Mouse (Mus musculus) cerebellum, postnatal 36 days (tissue): ENCODE results near the gene Gale.
A peak's percentile ranks its signal among the peaks of the same experiment; 100 is the strongest.
"Not testable (repeated sequence)": the region's sequence is repeated elsewhere in the genome, so short reads cannot be mapped to it uniquely, and the experiment has no call there.

Source experiments
- DNase-seq, 2 experiments: peaks; one replicate each; pipeline ENCODE4 v3.0.0; 2021 to 2022; ENCODE audit warnings: mixed read lengths in 2 of 2

Gale gene

DNA sequence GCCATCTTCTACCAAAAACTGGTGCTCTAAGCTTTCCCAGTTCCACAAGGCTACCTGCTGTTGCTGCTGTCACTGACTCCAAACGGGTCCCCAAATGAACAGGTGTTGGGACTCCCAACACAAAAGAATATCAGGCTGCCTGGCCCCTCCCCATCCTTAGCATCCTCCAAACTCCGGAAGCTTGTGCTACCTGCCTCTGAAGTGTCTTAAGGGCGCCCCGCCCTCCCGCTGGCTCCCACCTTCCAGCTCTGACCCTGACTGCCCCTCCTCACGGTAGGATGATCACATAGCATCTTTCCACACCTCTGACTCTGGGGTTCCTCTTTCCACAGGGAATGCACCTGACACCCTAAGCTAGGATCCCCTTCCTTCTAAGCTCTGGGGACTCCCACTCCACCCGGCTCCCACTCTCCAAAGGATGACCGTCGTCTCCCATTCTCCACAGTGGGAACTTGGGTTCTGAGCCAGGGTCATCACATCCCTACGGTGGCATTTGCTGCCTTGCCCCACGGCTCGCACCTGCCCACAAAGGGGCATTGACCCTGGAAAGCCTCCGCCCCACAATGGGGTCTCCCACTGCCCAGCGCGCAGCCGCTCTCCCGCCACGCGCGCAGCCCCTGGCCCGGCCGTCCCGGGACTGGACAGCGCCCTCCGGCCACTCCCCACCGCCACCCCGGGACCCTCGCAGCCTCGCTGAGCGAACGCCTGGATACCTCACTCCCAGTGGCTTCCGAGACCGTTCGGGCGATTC lies 8.5 kb downstream of the Gale start:
- DNase-seq = no peak

DNA sequence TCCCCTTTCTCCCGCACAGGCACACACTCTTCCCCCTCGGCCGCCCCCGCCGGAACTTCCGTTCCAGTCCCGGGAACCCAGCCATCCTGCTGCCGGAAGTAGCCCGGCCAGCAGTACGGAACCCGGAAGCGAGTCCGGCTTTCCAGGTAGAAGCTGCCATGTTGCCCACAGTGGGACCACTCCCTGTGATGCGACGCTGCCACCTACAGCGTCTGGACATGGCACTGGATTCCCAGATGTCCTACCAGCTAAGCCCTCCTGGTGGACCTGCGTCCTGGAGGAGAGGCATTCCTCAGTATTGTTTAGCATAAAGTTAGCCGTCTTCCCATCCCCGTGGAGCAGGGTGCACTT lies 9.0 kb downstream of the Gale start, which contains the start of gene Lypla2:
Lypla2 (minus strand) TSS at position 71 of the 351 bp plus-strand sequence.
- DNase-seq = peak; percentile 87 to 90

DNA sequence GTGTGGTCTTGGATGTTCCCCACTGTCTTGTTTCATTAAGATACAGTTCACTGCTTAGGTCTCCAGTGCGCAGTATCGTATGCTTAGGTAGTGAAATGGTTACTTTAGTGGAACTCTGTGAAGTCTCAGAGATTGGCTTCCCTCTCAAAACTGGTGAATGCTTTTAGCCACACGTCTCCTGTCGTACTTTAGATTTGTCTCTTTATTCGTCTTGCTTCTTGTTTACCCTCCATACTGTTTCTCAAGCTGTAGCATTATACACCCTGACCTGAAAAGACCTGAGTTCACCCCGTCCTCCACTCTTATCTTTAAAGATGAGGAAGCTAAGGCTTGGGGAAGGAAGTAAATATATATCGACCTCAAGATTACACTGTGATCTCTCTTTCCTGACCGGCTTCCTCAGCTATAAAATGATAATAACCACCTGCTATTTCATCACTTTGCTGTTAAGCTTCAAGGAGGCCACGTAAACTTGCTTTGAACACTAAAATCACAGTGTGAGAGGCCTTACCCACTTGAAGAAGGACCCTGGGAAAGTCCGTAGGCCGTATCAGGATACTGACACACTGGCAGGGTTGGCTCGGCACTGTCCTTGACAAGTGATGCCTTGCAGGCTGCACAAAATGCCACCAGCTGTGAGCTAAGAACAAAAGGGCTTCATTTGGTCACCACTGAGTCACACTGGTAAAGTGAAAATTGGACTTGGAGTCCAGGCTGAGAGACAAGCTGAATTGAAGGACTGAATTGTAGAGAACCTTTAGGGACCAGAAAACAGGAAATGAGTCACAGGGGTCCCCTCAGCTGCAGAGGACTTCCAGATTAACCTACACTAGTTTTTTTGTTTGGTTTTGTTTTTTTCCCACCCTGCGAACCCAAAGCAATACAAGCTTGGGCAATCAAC lies 9.6 kb downstream of the Gale start:
- no peak for DNase-seq

DNA sequence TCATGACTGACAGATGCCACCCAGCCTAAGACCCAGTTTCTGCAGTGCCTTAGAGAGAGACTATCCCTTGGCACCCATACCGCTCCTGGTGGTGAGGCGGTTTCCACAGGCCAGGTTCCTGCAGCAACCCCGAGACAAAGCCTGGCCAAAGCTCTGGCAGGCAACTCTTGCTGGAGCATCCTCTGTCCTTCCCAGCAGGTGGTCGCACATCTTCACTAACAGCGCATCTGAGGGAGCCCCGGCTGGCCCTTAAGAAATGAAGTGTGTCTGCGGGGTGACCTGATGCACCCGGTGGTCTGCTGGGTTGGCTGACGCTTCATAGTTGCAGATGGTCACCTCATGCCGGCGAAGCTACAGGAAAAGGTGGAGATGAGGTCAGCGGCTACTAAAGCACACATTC lies 12.6 kb downstream of the Gale start:
- no peak for DNase-seq

DNA sequence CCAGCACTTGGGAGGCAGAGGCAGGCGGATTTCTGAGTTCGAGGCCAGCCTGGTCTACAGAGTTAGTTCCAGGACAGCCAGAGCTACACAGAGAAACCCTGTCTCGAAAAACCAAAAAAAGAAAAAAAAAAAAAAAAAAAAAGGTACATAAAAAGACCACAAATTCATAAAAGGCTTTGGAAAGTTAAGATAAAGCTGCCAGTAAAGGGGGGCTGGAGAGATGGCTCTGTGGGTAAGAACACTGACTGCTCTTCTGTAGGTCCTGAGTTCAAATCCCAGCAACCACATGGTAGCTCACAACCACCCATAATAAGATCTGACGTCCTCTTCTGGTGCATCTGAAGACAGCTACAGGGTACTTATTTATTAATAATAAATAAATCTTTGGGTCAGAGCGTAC lies 16.7 kb downstream of the Gale start:
- not testable (repeated sequence) for DNase-seq

DNA sequence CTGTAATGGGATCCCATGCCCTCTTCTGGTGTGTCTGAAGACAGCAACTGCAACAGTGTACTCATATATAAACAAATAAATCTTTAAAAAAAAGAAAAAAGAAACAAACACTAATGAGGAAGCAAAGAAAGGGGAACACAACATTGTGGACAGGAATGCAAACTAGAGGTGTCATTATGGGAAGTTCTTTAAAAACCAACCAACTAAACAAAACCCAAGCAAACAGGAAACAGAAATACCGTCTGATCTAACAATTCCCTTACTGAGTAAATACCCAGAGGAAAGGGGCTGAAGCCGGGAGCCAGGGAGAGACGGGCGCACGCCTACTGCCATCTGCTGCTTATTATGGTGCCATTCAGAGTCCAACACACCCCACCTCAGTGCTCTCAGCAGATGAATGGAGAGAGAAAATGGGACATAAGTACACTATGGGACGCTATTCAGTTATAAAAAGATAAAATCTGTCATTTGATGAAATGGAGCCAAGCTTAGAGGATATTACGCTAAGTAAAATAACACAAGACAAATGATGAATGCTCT lies 18.1 kb downstream of the Gale start:
- DNase-seq = peak in 1 of 2 experiments; percentile 59

DNA sequence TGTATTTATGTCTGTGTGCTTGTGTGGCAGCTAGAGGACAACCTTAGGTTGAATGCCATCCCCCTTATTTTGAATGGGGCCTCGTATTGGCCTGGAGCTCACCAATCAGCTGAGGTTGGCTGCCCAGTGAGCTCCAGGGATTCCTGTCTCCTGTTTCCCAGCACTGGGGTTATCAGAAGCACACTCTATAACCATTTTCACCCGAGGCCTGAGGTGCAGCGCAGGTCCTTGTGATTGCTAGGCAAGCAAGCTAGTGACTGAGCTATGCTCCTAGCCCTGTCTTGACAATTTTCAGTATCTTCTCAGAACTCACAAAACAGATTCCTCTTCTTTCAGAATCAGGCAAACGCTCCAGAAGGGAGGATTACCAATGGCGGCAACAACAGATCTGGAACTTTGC lies 21.0 kb downstream of the Gale start:
- DNase-seq = no peak

DNA sequence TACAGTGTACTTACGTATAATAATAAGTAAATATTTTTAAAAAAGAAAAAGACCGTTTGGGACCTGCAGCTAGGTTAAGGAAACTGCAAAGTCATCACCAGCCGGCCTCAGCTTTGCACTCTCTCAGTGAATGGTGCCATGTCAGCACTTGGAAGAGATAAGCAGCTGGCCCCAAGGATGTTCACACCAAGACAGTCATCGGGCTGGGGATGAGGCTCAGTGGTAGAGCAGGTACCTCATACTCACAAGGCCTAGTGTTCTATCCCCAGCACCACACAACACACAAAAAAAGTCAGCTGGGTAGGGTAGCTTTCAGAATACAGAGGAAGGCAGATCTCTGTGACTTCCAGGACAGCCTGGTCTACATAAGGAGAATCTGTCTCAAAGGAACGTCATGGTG lies 21.7 kb downstream of the Gale start:
- DNase-seq = no peak

DNA sequence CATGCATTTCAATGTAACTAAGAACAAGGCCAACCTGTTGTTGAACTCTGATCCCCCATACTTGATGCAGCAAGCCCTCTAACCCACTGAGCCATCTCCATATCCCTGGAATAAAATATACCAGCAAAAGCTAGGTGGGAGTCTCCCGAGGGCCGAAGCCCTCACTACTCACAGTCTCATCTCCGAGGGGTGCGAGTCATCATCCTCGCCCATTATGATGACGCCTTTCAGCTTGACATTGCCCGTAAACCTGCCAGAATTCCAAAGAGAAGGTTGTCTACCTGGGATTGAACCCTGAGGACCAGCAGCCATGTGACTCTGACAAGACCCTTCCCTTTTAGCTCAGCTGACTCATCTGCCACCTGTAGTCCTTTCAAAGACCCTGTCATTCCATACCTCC lies 22.2 kb downstream of the Gale start:
- DNase-seq = no peak

DNA sequence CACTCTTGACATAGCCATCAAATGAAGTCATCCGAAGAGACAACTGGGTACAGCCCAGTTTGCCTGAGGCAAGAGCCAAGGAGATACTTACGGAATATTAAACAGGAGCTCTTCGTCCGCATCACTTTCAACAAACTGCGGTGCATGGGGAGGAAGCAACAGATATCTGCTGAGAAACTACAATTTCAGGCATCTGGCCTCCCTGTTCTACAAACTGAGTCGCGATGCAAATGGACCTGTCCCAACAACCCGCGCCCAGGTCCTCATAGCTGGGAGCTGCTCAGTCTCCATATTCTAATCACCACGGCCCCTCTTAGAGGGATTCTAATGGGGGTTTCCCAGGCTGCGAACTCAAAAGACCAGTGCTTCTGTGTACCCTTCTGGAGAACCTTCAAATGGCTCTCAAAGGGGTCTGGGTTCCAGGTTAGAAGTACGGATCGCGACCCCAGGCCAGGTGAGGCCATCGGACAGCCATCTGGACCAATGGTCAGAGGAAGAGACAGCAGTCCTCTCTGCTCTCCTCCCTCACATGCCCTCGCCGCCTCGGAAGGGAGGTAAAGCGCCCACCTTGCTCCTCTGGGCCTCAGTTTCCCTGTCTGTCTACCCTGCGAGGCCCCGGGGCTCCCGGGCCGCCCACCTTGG lies 22.9 kb downstream of the Gale start:
- peak in 1 of 2 experiments; percentile 27 for DNase-seq

DNA sequence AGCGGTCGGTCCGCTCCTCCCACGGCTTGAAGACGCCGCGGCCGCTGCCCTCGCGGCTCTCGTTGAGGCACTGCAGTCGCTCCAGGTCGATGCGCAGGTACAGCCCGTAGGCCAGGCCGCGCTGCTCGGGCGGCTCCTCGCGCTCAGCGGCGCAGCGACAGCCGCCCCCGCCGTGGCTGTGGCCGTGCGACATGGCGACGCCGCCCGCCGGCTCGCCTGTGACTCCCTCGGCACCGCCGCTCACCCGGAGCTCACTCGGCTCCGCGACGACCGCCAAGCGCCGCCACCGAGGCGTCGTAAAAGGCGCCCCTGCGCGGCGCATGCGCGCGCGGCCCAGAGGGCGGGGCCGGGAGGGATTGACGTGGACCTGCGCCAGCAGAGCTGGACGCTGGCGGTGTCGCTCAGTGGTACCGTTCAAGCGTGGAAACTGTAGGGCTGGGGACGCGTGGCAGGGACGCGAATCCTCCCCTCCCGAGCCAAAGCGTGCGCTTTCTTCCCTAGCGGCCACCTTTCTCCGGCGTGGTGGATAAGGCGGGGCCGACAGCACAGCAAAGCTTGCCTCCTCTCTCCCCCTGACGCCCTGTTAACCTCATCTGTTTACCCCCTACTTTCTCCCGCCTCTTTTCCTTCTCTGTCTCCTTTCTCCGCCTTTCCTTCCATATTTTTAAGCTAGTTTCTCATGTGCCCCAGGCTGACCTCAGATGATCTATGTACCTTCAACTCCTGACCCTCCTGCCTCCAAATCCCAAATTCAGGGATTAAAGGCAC lies 23.6 kb downstream of the Gale start, which contains the start of gene Pithd1:
Pithd1 (minus strand) TSS at position 322 of the 768 bp plus-strand sequence.
- DNase-seq = peak; percentile 93

DNA sequence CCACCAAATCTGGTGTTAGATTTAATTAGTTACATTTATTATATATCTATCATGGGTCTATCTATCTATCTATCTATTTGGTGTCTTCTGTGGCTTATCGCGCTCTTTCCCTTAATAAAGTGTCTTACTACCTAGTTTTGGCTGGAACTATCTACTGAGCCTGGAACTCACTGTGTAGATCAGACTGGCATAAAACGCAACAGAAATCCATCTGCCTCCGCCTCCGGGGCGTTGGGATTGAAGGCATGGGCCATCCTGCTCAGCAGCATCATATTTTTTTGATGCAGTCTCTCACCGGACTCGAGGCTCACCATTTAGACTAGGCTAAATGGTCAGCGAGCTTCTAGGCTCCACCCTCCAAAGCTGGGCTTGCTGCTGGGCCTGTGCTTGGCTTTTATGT lies 24.2 kb downstream of the Gale start:
- no peak for DNase-seq

DNA sequence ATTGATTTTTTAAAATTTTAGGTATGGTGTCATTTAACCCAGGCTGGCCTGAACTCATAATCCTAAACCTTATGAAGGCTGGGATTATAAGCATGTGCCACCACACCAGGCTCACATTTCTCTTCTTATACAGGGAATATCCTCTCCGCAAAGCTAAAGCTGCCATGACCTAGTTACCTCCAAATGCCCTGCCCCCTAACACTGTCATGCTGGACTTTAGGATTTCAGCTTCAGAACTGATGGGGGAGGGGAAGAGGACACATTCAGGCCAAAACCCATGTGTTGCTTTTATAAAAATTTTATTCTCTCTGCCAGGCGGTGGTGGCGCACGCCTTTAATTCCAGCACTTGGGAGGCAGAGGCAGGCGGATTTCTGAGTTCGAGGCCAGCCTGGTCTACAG lies 30.4 kb downstream of the Gale start:
- DNase-seq = no peak

DNA sequence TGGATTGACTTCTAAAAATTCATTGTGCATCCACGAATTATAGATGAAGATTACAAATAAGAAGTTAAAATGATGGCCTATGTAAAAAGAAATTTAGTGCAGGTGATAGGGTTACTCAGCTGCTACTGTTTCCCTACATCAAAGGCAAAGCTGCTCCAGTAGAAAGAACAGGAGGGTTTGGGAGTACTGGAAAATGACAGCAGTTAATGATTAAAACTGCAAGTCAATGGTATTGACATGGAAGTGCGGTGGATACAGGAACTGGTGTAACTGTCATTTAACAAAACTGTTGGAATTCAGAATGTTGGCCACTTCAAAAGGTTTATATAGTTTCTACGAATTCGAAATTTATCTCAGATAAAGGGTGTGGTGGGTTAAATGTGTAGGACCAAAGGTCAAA lies 31.6 kb downstream of the Gale start:
- DNase-seq = no peak

DNA sequence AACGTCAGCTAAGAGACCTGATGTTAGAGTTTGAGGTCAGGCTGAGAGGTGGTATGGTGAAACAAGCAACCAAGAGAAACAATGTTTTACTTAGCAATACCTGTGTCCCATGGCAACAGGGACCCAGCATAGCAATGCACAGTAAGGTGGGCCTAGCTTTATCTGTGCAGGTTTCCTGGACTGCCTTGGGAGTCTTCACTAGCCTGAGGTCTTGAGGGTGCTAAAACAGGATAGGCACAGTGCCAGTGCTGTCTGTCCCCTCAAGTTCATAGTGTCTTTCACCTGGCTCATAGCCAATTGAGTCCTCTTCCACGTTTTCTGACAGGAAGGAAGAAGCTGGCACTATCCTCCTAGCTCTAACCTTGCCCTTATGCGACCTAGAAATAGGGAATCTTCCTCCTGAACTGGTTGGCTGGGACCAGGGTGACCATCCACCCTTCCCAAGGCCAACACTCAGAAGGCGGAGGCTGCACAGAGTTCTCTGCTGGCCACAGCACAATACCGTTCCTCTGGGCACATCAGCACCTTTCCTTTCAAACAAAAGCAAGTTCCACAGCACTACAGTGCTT lies 40.7 kb downstream of the Gale start:
- no peak for DNase-seq

DNA sequence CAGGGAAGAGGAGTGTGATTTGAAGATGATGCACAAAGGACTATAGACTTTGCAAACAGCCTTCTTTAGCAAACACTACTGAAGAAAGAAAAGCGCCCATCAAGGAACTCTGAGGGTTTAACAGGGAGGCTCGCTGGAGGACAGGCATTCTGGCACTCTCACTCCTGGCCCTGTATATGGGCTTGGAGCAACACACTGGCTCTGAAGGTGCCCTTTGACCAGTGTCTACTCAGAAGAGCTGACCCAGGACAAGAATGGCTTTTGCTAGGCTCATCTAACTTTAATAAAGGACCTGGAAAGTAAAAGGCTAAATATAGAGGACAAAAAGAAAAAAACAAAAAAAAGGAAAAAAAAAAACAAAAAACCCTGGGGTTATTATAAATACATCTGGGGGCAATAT lies 41.4 kb downstream of the Gale start:
- no peak for DNase-seq

DNA sequence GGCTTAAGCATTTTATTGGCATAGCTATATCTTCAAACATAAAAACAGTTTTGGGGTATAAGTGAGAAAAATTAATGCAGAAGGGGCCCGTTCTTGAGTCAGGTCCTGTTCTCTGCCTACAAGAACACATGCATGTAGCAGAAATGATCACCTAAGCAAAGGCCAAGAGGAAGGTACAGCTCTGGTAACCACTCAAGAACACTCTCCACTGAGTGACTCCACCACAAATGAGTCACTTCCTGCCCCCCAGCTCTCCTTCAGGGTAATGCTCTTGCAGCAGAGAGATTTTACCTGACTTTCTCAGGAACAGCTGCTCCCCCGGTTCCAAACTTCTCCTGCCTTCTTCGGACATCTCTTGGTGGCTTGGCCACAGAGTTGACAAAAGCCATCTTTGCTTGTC lies 43.3 kb downstream of the Gale start:
- DNase-seq = no peak

DNA sequence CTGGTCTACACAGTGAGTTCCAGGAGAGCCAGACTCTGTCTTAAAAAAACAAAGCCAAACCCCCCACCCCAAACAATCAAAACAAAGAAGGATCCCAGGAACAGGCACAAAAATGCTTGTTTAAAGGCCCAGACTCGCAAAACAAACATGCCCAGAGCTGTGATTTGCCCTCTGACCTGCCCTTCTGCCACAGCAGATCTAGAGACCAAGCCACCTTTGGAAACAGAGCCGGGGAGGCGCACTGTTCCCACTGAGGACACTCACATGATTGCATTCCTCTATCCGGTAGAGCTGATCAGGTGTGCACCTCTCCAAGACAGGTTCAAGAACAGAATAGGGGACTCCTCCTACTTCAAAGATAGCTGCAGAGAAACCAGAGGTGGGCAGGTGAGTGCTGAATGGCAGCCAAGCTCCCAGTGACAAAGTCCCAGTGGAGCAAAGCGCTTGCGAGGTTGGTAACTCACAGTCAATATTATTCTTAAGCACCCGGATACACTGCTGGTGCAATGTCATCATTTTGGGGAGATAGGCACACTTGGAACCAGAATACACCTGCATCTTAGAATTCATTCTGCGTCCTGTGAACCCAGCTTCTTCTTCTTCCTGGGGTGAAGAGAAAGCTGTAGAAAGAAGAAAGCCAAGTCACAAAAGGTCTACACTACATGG lies 45.4 kb downstream of the Gale start:
- no peak for DNase-seq

DNA sequence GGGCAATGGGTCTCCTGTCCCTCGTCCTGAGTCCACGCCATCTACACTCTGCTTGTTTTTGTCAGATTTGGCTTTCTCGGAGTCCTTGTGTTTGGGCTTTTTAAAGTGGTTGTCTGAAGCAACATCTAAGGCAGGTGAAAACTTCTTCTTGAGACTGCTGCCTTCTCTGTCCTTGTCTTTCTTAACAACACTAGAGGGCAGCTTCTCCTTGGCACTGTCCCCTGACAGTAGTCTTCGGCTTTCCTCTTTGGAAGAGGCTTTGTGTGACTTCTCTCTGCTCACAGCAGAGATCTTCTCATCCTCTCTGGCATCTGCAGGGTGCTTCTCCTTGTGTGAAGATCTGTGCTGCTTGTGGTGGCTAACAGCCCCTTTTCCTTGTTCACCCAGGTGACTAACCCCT lies 47.1 kb downstream of the Gale start:
- DNase-seq = no peak

DNA sequence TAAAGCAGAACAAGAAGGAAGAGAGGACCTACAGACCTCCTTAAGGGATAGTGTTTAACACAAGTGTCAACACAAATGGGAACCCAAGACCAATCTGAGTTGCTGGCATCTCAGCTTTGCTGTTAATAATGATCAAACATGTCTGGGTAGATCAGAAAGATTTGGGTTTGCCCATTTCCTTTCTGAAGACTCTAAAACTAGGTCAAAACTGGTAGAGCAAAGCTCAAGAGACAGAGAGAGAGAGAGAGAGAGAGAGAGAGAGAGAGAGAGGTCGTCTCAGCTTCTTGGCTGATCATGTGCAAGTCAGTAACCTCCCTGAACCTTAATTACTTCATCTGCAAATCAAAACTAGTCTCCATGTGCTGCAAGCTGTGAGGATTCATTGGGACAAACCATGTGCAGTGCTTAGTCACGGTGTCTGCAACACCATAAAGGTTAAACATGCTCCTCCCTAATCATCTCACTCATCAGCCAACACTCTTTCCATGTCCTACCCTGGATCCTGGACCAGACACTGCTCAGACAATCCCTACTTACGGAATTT lies 52.6 kb downstream of the Gale start:
- no peak for DNase-seq
